Mouse (Mus musculus) CH12.LX (cell line): Measurements from ENCODE around the gene Rps5. TPM values are rescaled to one million over a fixed set of nuclear protein-coding genes. Genes with fewer than 3 reads are reported as not detected.
A peak's percentile ranks its signal among the peaks of the same experiment; 100 is the strongest.

Experiments
- DNase-seq: peaks from one replicate; pipeline ENCODE4 v3.0.0-alpha.2; 2013; ENCODE audit errors: extremely low read depth
- H3K27ac ChIP-seq: 2 replicates; pipeline ENCODE4 v1.5.1; 2012; ENCODE audit warnings: low read depth, mild to moderate bottlenecking, control low read depth, moderate library complexity; ENCODE audit not compliant: insufficient read depth
- H3K27me3 ChIP-seq: replicated peaks from 2 replicates; pipeline ENCODE3; 2012; ENCODE audit warnings: inconsistent platforms
- H3K36me3 ChIP-seq, 2 experiments: replicated peaks in 1 of 2; 2 replicates each; pipeline versions ENCODE3 to v1.6.1; 2012; ENCODE audit warnings: inconsistent platforms in 1 of 2, low read length in 1 of 2, mild to moderate bottlenecking in 1 of 2, mixed read lengths in 1 of 2, moderate library complexity in 1 of 2; ENCODE audit not compliant: control insufficient read depth in 1 of 2, insufficient read depth in 1 of 2
- H3K4me1 ChIP-seq, 2 experiments: 2 replicates each; pipeline ENCODE4 v1.6.1; 2012; ENCODE audit warnings: inconsistent platforms in 1 of 2, moderate library complexity in 1 of 2; ENCODE audit not compliant: insufficient read depth in 2 of 2, control insufficient read depth in 1 of 2
- H3K4me2 ChIP-seq: 2 replicates; pipeline ENCODE4 v1.6.1; 2012; ENCODE audit warnings: low read depth, mild to moderate bottlenecking, control low read depth; ENCODE audit not compliant: poor library complexity, insufficient read depth, severe bottlenecking
- H3K4me3 ChIP-seq, 3 experiments: fragments of 150-350 bp in 1 of 3; sonication (generic) in 1 of 3; replicated peaks in 1 of 3; 2 replicates each; pipeline versions ENCODE3 to v1.5.1; 2011 to 2012; ENCODE audit warnings: low read depth in 2 of 3, low read length in 2 of 3, mild to moderate bottlenecking in 2 of 3, moderate library complexity in 2 of 3, control low read depth in 1 of 3, improper control_type of control experiment in 1 of 3, inconsistent platforms in 1 of 3, mixed read lengths in 1 of 3; ENCODE audit not compliant: poor library complexity in 1 of 3
- H3K79me2 ChIP-seq: replicated peaks from 2 replicates; pipeline ENCODE4 v1.6.1; 2012; ENCODE audit warnings: mild to moderate bottlenecking, moderate library complexity; ENCODE audit not compliant: control insufficient read depth, poor library complexity, insufficient read depth, severe bottlenecking; ENCODE audit errors: extremely low read depth
- H3K9ac ChIP-seq: 2 replicates; pipeline ENCODE4 v1.6.1; 2012; ENCODE audit warnings: low read depth, mild to moderate bottlenecking, control low read depth, moderate library complexity; ENCODE audit not compliant: insufficient read depth
- H3K9me3 ChIP-seq: replicated peaks from 2 replicates; pipeline ENCODE3; 2012; ENCODE audit warnings: low read length, inconsistent platforms, mixed read lengths
- CHD1 ChIP-seq: IDR thresholded peaks from 2 replicates; pipeline ENCODE4 v1.6.1; 2012; ENCODE audit warnings: low read depth, low read length, improper control_type of control experiment, inconsistent platforms
- CHD2 ChIP-seq: IDR thresholded peaks from 2 replicates; pipeline ENCODE4 v1.6.1; 2011; ENCODE audit warnings: low read length, improper control_type of control experiment
- CTCF ChIP-seq, 2 experiments: IDR thresholded peaks in 1 of 2; conservative IDR thresholded peaks in 1 of 2; 2 replicates each; pipeline ENCODE4 v1.5.1; 2011 to 2012; ENCODE audit warnings: low read depth in 2 of 2, low read length in 2 of 2, improper control_type of control experiment in 1 of 2, inconsistent platforms in 1 of 2, mild to moderate bottlenecking in 1 of 2, moderate library complexity in 1 of 2
- E2F4 ChIP-seq: IDR thresholded peaks from 2 replicates; pipeline ENCODE4 v1.6.1; 2011; ENCODE audit warnings: low read depth, low read length, improper control_type of control experiment; ENCODE audit not compliant: insufficient replicate concordance
- GABPA ChIP-seq: IDR thresholded peaks from 2 replicates; pipeline ENCODE4 v1.6.1; 2012; ENCODE audit warnings: low read depth, low read length, improper control_type of control experiment, inconsistent platforms; ENCODE audit not compliant: insufficient replicate concordance
- MAFK ChIP-seq: IDR thresholded peaks from 2 replicates; pipeline ENCODE4 v1.6.1; 2011; ENCODE audit warnings: low read length, improper control_type of control experiment; ENCODE audit not compliant: insufficient replicate concordance
- MEF2A ChIP-seq: IDR thresholded peaks from 2 replicates; pipeline ENCODE4 v1.6.1; 2014; ENCODE audit warnings: low read depth, mild to moderate bottlenecking, inconsistent platforms, low read length, improper control_type of control experiment, borderline replicate concordance
- MYC ChIP-seq: IDR thresholded peaks from 2 replicates; pipeline ENCODE4 v1.6.1; 2011; ENCODE audit warnings: low read depth, mild to moderate bottlenecking, improper control_type of control experiment, low read length
- NELFE ChIP-seq: IDR thresholded peaks from 2 replicates; pipeline ENCODE4 v1.6.1; 2011; ENCODE audit warnings: low read depth, low read length, improper control_type of control experiment
- POLR2A ChIP-seq: IDR thresholded peaks from 2 replicates; pipeline ENCODE4 v1.6.1; 2011; ENCODE audit warnings: low read depth, mild to moderate bottlenecking, improper control_type of control experiment, low read length
- TBP ChIP-seq: conservative IDR thresholded peaks from 2 replicates; pipeline ENCODE4 v1.6.1; 2011; ENCODE audit warnings: low read depth, low read length, improper control_type of control experiment
- USF1 ChIP-seq: IDR thresholded peaks from 2 replicates; pipeline ENCODE4 v1.6.1; 2014; ENCODE audit warnings: low read depth, mild to moderate bottlenecking, inconsistent platforms, low read length, improper control_type of control experiment
- USF2 ChIP-seq: conservative IDR thresholded peaks from 2 replicates; pipeline ENCODE4 v1.6.1; 2011; ENCODE audit warnings: low read depth, low read length, improper control_type of control experiment
- ZKSCAN1 ChIP-seq: IDR thresholded peaks from 2 replicates; pipeline ENCODE4 v1.6.1; 2012; ENCODE audit warnings: low read depth, inconsistent platforms, low read length, improper control_type of control experiment, borderline replicate concordance
- dilution Hi-C: fragments of 300-500 bp; cut with MboI; formaldehyde crosslinking; loops from 2 replicates; pipeline ENCODE4 v1.14.3; 2020; ENCODE audit warnings: low sequenced_read_pairs; ENCODE audit not compliant: extremely low pct_unique_long_range_greater_than_20kb, extremely low pct_ligation_motif_present
- in situ Hi-C: fragments of 300-500 bp; cut with MboI; formaldehyde crosslinking; loops from 3 replicates; pipeline ENCODE4 v1.14.3; 2019; ENCODE audit warnings: low sequenced_read_pairs, low pct_ligation_motif_present, low pct_unique_long_range_greater_than_20kb, mixed read lengths
- polyA plus RNA-seq: library from polyadenylated mRNA; unstranded; fragments of >175 nt; gene quantifications from 2 replicates; pipeline ENCODE4 v1.2.1, GENCODE M21; 2012; ENCODE audit warnings: low read depth; ENCODE audit not compliant: insufficient read length
- total RNA-seq, 2 experiments: library from RNA; depleted of rRNA; stranded (reverse); fragments of 300-350 nt in 1 of 2; fragments of >200 nt in 1 of 2; gene quantifications; 2 replicates each; pipeline ENCODE4 v1.2.3; 2012 to 2014

Rps5 gene
- total and polyA plus RNA-seq, 3 experiments, result 2,088 to 4,293 (median 4,026) TPM

- peak overlapping the region; percentile 63 to 94 (median 78) for H3K4me3 ChIP-seq
- peaks cover 23% of the 10 kb centered on the region for H3K79me2 ChIP-seq
- in situ Hi-C loops (loop anchor here (10.0 kb wide), 2 partner anchors 63 to 123 kb away; no protein-coding TSS in a partner anchor), dilution Hi-C loops (no loop called here)
- H3K36me3 ChIP-seq, result peaks cover 31 to 39% of the 10 kb centered on the region in 2 experiments
- H3K27ac ChIP-seq, result peak overlapping the region; percentile 58; the same call in 1 of the 2 replicates
- H3K4me2 ChIP-seq, result peak overlapping the region; percentile 33
- DNase-seq, result no peak
- H3K27me3 ChIP-seq, result no peaks in the 10 kb centered on the region
- H3K9me3 ChIP-seq, result no peaks in the 10 kb centered on the region
- peaks cover 5 to 27% of the 10 kb centered on the region in 2 experiments for H3K4me1 ChIP-seq
- no peak for TF ChIP-seq MYC
- TF ChIP-seq CTCF (conservative IDR thresholded peaks at IDR 0.05 in 1 of 2, IDR thresholded peaks at IDR 0.05 in 1 of 2; ENCODE audit: low read depth in 2 of 2, low read length in 2 of 2), result no peak
- no peak for TF ChIP-seq CHD1
- no peak for TF ChIP-seq CHD2
- no peak; the same call in 1 of the 2 replicates for TF ChIP-seq POLR2A
- TF ChIP-seq MAFK, result no peak
- TF ChIP-seq NELFE, result no peak
- TF ChIP-seq, all 38 proteins: peak for 0
- peak overlapping the region; percentile 93 for H3K9ac ChIP-seq
These were observed 779 bp upstream of the Rps5 start for GRCm38 (mm10) chr7:12921318-12921704.

- peak overlapping the region; percentile 86 for H3K9ac ChIP-seq
- TF ChIP-seq USF1 (no peak), TBP (no peak), CHD2 (no peak), MEF2A (no peak), GABPA (no peak), USF2 (no peak), E2F4 (no peak), ZKSCAN1 (no peak), NELFE (no peak)
- H3K36me3 ChIP-seq, result peaks cover 41 to 50% of the 10 kb centered on the region in 2 experiments
- peaks cover 5 to 27% of the 10 kb centered on the region in 2 experiments for H3K4me1 ChIP-seq
- H3K4me2 ChIP-seq, result peak overlapping the region; percentile 85
- no peaks in the 10 kb centered on the region for H3K9me3 ChIP-seq
- dilution Hi-C loops (no loop called here), in situ Hi-C loops (loop anchor here (10.0 kb wide), 2 partner anchors 62 to 122 kb away; no protein-coding TSS in a partner anchor)
- H3K27me3 ChIP-seq, result no peaks in the 10 kb centered on the region
- H3K27ac ChIP-seq, result no peak overlapping the region
- peaks cover 23% of the 10 kb centered on the region for H3K79me2 ChIP-seq
- H3K4me3 ChIP-seq, result peak overlapping the region; percentile 72 to 78 (median 74)
- no peak for DNase-seq
These were observed 639 bp downstream of the Rps5 start for GRCm38 (mm10) chr7:12922729-12923128.
